Mouse (Mus musculus): ENCODE measurements around the gene Apbb2.

Gene Apbb2

GRCm38 (mm10) chr5:66549691-66550090 lies 68.9 kb downstream of the Apbb2 start:
- ATAC-seq (ENCODE audit: low TSS enrichment): no peak

- ATAC-seq (ENCODE audit: low TSS enrichment): no peak
Observed at GRCm38 (mm10) chr5:66546969-66547511, 71.5 kb downstream of the Apbb2 start.

- peak; percentile 71 for ATAC-seq (ENCODE audit: low TSS enrichment)
Observed at GRCm38 (mm10) chr5:66545573-66546141, 72.9 kb downstream of the Apbb2 start.

- ATAC-seq (ENCODE audit: low TSS enrichment): no peak
Observed at GRCm38 (mm10) chr5:66543761-66544160, 74.8 kb downstream of the Apbb2 start.

GRCm38 (mm10) chr5:66543344-66543743 lies 75.2 kb downstream of the Apbb2 start:
- no peak for ATAC-seq (ENCODE audit: low TSS enrichment)

GRCm38 (mm10) chr5:66542521-66542920 lies 76.1 kb downstream of the Apbb2 start:
- ATAC-seq (ENCODE audit: low TSS enrichment): no peak

- no peak for ATAC-seq (ENCODE audit: low TSS enrichment)
Observed at GRCm38 (mm10) chr5:66541385-66541784, 77.2 kb downstream of the Apbb2 start.

- no peak for ATAC-seq (ENCODE audit: low TSS enrichment)
Observed at GRCm38 (mm10) chr5:66540246-66540645, 78.3 kb downstream of the Apbb2 start.

GRCm38 (mm10) chr5:66537811-66538210 lies 80.8 kb downstream of the Apbb2 start:
- ATAC-seq (ENCODE audit: low TSS enrichment): peak; percentile 45; the same call in 1 of the 2 replicates

GRCm38 (mm10) chr5:66536696-66537358 lies 81.8 kb downstream of the Apbb2 start:
- no peak for ATAC-seq (ENCODE audit: low TSS enrichment)

GRCm38 (mm10) chr5:66535566-66536236 lies 82.9 kb downstream of the Apbb2 start:
- peak; percentile 25; the same call in 1 of the 2 replicates for ATAC-seq (ENCODE audit: low TSS enrichment)

- no peak for ATAC-seq (ENCODE audit: low TSS enrichment)
Observed at GRCm38 (mm10) chr5:66533711-66534425, 84.7 kb downstream of the Apbb2 start.

- ATAC-seq (ENCODE audit: low TSS enrichment): peak; percentile 17; the same call in 1 of the 2 replicates
Observed at GRCm38 (mm10) chr5:66532827-66533226, 85.8 kb downstream of the Apbb2 start.

- no peak for ATAC-seq (ENCODE audit: low TSS enrichment)
Observed at GRCm38 (mm10) chr5:66530361-66530760, 88.2 kb downstream of the Apbb2 start.

GRCm38 (mm10) chr5:66529631-66530030 lies 89.0 kb downstream of the Apbb2 start:
- no peak for ATAC-seq (ENCODE audit: low TSS enrichment)

GRCm38 (mm10) chr5:66528567-66528966 lies 90.0 kb downstream of the Apbb2 start:
- no peak for ATAC-seq (ENCODE audit: low TSS enrichment)

GRCm38 (mm10) chr5:66527090-66527489 lies 91.5 kb downstream of the Apbb2 start:
- no peak for ATAC-seq (ENCODE audit: low TSS enrichment)

GRCm38 (mm10) chr5:66525002-66525401 lies 93.6 kb downstream of the Apbb2 start:
- no peak for ATAC-seq (ENCODE audit: low TSS enrichment)

- peak; percentile 77 for ATAC-seq (ENCODE audit: low TSS enrichment)
Observed at GRCm38 (mm10) chr5:66523681-66524503, 94.7 kb downstream of the Apbb2 start.

- no peak for ATAC-seq (ENCODE audit: low TSS enrichment)
Observed at GRCm38 (mm10) chr5:66521250-66521649, 97.3 kb downstream of the Apbb2 start.

- no peak for ATAC-seq (ENCODE audit: low TSS enrichment)
Observed at GRCm38 (mm10) chr5:66519511-66519910, 99.1 kb downstream of the Apbb2 start.

All from frontal cortex, adult (tissue).